Mouse (Mus musculus) layer of hippocampus, adult 18-20 months (tissue): ENCODE measurements around the gene Adamts3. TPM values are rescaled to one million over a fixed set of nuclear protein-coding genes. Genes with fewer than 3 reads are reported as not detected.

Experiments
- DNase-seq, 2 experiments: peaks; one replicate each; pipeline ENCODE4 v3.0.0; 2022; ENCODE audit warnings: low spot score in 2 of 2
- long read RNA-seq: library from polyadenylated mRNA; stranded (forward); transcript quantifications from one replicate; pipeline ENCODE4 v2.0.0, GENCODE M21; 2021
- total RNA-seq, 2 experiments: library from RNA; stranded (reverse); gene quantifications; 2 replicates each; pipeline ENCODE4 v1.2.3; 2021

Gene Adamts3
- total RNA-seq, result 10 to 100 TPM; 18.9 to 20.1 TPM
- long read RNA-seq, transcript Adamts3-201 (22 exons, 3,934 nt), result major isoform, 6 of 11 reads
- long read RNA-seq, partial matches to known transcripts, result 3 of 11 reads
- long read RNA-seq, other reads (novel, unspliced or antisense), result 2 of 11 reads

- peak; percentile 28 to 59 for DNase-seq
Observed at GRCm38 (mm10) chr5:89883051-89883907, at the start of gene Adamts3. Adamts3 (minus strand) TSS chr5:89883334.

DNA sequence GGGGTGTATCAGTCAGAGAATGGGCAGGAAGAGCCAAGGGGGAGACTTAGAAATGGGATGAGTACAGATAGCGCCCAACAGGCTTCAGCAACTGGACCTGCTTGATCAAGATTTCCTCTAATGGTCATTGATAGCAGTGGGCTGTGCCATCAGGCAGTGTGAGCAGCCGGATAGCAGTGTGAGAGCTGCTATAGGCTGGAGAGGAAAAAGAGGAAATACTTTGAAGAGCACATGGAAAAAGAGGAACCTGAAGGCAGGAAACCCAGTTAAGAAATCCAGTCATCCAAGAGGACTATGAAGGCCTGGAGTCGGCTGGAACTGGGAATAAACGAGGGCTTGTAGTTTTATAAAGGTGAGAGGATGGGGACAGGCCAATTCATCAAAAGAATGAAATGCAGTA lies 48.4 kb upstream of the Adamts3 start:
- DNase-seq, result no peak

DNA sequence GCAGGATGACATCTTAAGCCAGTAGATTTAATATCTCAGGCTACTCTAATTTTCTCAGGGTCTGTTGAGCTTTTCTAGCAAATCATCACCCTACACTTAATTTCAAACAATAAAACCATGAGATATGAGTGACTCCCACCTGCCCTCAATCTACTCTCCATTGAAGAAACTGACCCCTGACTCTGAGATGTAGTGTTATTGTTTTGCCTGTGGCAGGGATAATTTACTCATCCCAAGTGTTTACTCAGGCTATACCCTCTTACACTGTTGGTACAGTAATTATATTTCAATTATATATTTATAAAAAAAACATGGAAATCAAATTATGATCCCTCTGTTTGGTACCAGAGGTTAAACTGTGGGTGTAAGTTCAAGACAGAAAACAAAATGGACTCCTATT lies 29.2 kb upstream of the Adamts3 start:
- DNase-seq, result no peak

DNA sequence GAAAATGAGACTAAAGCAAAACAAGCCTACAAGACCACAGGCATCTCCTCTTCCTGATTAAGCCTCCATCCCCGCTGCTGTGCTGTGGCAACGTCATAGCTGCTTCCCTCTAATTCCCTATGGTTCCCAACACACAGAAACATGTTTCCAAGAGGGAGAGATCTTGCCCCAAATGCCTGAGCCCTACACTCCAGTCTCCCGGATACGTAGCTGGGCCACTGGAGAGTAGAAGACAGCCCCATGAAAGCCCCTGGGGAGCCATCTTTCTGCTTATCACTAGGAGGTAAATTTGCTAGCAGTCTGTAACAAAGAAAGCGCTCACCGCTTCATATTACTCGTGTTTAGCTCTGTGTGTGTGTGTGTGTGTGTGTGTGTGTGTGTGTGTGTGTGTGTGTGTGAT lies 28.8 kb upstream of the Adamts3 start:
- DNase-seq, result no peak

DNA sequence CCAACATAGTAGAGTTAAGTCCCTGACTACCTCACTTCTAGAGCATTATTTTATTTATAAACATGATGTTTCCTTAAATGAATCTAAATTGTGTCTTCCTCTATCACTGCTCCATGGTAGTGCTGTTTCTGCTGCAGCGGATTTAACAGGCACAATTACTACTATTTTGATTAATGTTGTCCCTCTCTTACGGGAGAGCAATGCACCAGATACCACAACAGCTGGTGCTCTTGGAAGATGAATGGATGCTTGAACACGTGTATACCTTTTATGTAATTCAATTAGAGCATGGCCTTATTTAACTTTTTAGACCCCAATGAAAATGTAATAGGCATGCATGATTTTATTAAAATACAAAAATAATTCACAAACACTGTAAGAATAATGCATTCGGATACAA lies 28.4 kb upstream of the Adamts3 start:
- DNase-seq, result no peak

GRCm38 (mm10) chr5:89906884-89907431 lies 23.8 kb upstream of the Adamts3 start:
- DNase-seq, result no peak

DNA sequence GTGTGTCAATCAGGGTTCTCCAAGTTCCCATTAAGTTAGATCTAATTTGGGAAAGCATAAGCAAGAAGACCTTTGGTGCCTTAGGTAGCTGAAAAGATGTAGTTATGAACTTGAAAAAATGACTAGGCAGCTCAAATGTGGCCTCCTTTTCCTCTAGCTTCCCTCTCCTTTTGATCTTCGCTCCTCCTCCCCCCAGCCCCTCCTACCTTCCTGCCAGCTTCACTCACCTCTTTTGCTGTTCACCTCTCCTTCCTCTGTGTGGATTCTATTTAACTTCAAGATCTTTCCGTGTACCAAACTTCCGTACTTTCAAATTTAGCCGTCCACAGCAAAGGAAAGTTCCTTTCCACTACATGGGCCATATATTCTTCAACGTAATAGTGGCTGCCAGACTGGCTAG lies 17.9 kb upstream of the Adamts3 start:
- no peak for DNase-seq

GRCm38 (mm10) chr5:89897495-89897894 lies 14.4 kb upstream of the Adamts3 start:
- peak; percentile 12 to 47 for DNase-seq

DNA sequence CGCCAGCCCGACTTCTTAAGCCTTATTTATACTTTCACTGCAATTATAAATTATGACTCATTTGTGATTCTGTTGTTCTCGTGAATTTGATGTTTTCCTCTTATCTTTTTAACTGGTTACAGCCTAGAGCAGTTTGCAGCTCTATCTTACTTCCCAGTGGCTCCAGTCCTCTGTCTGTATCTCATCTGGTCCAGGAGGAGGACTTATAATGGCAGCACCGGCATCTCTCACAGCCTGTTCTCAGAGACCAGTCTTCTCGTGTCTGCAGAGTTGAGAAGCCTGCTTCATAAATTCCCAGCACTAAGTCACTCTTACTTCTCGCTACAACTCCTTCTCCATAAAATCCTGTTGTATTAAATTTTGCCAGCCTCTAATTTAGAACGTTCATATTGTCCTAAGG lies 12.4 kb upstream of the Adamts3 start:
- no peak for DNase-seq

DNA sequence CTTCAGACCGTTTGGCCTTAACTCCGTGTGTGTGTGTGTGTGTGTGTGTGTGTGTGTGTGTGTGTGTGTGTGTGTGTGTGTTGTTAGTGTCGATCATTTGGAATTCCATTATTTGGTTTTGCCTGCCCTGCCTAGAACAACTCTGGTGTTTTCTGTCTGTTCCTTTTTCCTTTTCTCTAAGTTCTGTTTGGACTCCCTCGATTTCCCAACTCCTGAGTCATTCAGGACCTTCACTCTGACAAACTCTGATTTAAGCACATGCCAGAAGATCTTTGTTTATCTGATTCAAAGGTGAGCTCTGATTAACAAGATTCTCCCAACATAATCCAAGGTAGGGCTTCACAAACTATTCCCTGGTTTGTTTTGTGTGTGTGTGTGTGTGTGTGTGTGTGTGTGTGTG lies 1.9 kb upstream of the Adamts3 start:
- DNase-seq, result no peak

DNA sequence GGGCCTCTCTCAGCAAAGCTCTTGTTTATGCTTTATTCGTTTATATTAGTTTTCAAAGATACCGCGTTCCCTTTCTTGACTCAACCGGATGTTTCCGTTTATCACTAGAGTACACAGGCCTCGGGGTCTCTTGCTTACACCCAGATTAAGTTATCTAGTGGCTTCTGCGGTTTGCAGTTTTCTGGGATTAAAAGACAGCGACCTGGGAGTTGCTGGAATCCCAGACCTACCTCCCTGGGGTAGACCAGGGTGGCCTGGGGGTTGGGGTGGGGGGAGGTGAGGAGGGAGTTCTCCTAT lies 722 bp upstream of the Adamts3 start:
- DNase-seq, result no peak

DNA sequence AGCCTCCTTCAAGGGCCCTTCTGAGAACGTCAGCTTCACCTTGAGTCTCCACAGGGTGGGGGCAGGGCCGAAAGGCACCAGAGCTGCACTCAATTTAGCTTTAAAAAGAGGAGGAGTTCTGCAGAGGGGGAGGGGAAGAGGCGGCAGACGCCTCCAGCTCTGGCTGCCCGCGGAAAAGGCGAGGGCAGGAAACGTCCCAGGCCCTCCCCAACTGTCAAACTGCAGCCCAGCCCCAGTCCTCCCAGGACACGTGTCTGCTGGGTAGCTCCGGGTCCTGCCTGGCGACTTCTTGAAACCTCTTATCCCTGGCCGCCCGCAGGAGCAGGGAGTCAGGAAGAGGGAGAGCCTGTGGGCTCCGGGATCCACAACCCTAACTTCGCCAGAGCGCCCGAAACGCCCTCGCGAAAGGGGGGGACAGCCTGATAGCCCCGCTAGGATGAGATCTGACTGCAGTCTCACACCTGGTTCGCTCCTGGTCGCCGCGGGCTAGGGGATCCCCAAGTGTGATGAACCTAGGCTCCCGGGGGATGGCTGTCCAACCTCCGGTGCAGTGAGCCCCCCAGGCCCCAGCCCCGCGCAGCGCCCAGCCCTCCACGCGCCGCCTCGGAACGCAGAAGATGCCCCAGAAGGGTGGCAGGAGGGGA lies 921 bp downstream of the Adamts3 start:
- DNase-seq, result peak; percentile 22 to 66

- no peak for DNase-seq
Observed at GRCm38 (mm10) chr5:89881425-89881824, 1.7 kb downstream of the Adamts3 start.

- DNase-seq, result peak; percentile 6 to 47
Observed at GRCm38 (mm10) chr5:89878866-89879392, 4.2 kb downstream of the Adamts3 start.

DNA sequence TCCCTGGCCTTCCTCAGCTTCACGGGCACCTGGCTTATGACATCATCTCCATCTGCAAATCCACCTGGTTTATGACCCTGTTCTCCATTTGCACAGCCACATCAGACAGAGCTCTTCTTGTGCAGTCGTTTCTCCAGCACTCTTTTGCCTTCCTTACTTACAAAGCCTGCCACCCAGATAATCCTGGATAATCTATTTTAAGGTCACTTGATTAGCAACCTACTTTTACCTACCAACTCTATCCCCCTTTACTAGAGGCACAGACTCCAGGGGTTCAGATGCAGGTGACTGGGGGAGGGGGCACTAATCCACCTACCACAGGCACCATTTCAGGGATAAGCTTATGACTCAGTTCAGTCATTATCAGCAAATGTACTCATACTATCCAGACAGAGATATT lies 10.5 kb downstream of the Adamts3 start:
- DNase-seq, result no peak

- peak in 1 of 2 experiments; percentile 44 for DNase-seq
Observed at GRCm38 (mm10) chr5:89859603-89860002, 23.5 kb downstream of the Adamts3 start.

- no peak for DNase-seq
Observed at GRCm38 (mm10) chr5:89858837-89859236, 24.3 kb downstream of the Adamts3 start.

DNA sequence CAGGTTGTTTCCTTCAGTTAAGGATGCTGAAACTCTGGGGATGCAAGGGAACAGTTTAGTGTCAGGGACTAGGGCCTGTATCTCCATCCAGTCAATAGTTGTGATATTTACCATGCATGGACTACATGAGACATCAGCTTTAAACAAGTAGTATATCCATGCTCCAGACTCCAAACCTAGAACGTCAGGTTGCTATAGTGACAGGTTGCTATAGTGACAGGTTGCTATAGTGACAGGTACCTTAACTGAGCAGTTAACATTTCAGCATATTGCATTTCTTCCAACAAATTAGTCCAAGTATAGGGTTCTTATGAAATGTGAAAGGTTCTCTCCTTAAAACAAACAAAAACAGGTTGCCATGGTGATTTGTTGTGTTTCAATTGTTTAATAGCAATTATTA lies 36.6 kb downstream of the Adamts3 start:
- peak; percentile 23 to 69 for DNase-seq

DNA sequence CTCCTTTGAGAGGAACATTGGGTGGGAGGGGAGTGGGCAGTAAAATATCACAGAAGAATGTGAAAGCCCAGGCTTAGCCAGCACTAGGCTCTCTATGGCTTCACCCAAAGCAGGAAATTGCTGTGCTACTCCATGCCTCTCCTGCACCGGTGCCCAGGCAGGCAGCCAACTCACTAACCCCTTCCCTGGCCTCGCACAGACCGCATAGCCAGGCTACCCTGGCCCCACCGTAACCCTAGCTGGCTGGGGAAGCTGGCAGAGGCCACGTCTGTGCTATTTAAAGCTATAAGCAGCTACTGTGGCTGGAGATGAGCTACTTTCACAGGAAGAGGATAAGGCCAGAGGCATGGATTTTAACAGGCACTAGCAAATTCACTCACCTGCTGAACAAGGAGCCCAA lies 38.8 kb downstream of the Adamts3 start:
- peak in 1 of 2 experiments; percentile 22 for DNase-seq

DNA sequence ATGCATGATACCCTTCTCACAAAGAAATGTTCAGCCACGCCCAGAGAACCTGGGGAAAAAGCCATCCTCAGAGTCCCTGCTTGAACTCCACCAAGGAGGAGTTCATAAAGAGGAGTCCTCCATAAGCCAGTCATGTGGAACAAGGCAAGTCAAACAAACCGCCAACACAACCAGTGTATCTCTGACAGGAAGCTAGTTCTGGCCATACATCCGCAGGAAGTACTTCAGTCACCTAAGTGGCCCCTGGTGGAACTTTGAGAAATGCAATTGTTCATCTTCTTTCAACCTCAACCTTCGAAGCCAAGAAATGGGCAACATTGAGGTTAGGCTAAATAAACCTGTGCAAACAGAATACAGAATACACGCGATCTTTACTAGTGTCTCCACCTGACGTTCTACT lies 39.7 kb downstream of the Adamts3 start:
- DNase-seq, result no peak

GRCm38 (mm10) chr5:89839627-89840026 lies 43.5 kb downstream of the Adamts3 start:
- DNase-seq, result peak; percentile 28 to 55

- no peak for DNase-seq
Observed at GRCm38 (mm10) chr5:89821175-89821574, 62.0 kb downstream of the Adamts3 start.
